Mouse (Mus musculus): ENCODE measurements around the gene Ier5. TPM values are rescaled to one million over a fixed set of nuclear protein-coding genes. Genes with fewer than 3 reads are reported as not detected.

Gene Ier5
- polyA plus RNA-seq, 1 experiment = not detected

DNA sequence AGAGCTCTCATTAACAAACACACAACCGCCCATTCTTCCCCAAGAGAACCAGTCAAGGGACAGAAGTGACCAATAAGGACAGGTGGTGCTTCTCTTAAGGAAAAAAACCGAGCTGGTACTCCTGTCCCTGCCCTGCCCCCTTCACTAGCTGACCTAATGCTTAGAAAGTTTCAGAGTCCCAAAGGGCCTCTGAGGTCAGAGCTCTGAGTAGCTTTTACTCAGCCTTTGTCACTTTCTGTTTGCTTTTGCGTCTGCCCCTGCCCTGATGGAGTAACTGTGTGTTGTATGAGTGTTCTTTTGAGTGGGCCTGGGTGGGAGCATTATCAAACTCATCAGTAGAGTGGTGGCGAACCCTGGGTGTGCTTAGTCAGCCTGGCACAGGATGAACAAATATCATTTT is 9.0 kb upstream of the Ier5 start:
- Histone ChIP-seq H3K27ac (ENCODE audit: insufficient read depth, low read depth, low read length) (no peak overlapping the region), H3K4me1 (ENCODE audit: control insufficient read depth, insufficient read depth, low read length) (peaks cover 16% of the 10 kb centered on the region), H3K4me3 (ENCODE audit: insufficient read depth, low read depth, low read length) (no peak overlapping the region)
- TF ChIP-seq POLR2A (IDR thresholded peaks at IDR 0.05; ENCODE audit: insufficient read depth, low read depth, low read length) (no peak), CTCF (IDR thresholded peaks at IDR 0.05; ENCODE audit: insufficient read depth, low read depth, low read length) (no peak)
- 58% methylated on average over 4 of the region's 4 CpGs for WGBS

- Histone ChIP-seq H3K27ac (ENCODE audit: insufficient read depth, low read depth, low read length) (no peak overlapping the region), H3K4me3 (ENCODE audit: insufficient read depth, low read depth, low read length) (no peak overlapping the region), H3K4me1 (ENCODE audit: control insufficient read depth, insufficient read depth, low read length) (peaks cover 16% of the 10 kb centered on the region)
- 46% methylated on average over 5 of the region's 5 CpGs for whole genome bisulfite sequencing
- TF ChIP-seq CTCF (IDR thresholded peaks at IDR 0.05; ENCODE audit: insufficient read depth, low read depth, low read length) (no peak), POLR2A (IDR thresholded peaks at IDR 0.05; ENCODE audit: insufficient read depth, low read depth, low read length) (no peak)
Observed at GRCm38 (mm10) chr1:155107843-155108242, 8.4 kb upstream of the Ier5 start.

- H3K27ac ChIP-seq (ENCODE audit: insufficient read depth, low read depth, low read length) = no peak overlapping the region
- H3K4me3 ChIP-seq (ENCODE audit: insufficient read depth, low read depth, low read length) = no peak overlapping the region
- peaks cover 11% of the 10 kb centered on the region for H3K4me1 ChIP-seq (ENCODE audit: control insufficient read depth, insufficient read depth, low read length)
- no peak for TF ChIP-seq CTCF (IDR thresholded peaks at IDR 0.05; ENCODE audit: insufficient read depth, low read depth, low read length)
- no peak for TF ChIP-seq POLR2A (IDR thresholded peaks at IDR 0.05; ENCODE audit: insufficient read depth, low read depth, low read length)
- WGBS = 89% methylated on average over 1 of the region's 1 CpGs
Observed at GRCm38 (mm10) chr1:155106310-155106709, 6.9 kb upstream of the Ier5 start.

DNA sequence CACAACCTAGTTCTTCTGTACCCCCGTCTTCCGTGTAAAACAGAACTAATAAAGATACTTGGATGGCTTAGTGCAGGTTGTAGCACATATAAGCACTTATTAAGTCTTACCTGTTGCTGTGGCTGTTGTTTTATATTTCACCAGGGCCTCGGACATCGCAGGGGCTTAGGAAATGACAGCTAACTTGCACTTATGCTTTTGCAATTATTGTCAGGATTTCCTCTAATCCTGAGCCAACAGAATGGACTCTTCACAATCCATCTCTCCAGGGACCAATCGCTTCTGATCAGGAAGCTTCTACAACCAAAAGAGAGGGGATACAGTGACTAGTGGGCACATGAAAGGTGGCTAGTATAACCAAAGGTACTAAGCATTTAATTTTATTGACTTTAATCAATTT is 4.6 kb upstream of the Ier5 start:
- Histone ChIP-seq H3K4me3 (ENCODE audit: insufficient read depth, low read depth, low read length) (no peak overlapping the region), H3K4me1 (ENCODE audit: control insufficient read depth, insufficient read depth, low read length) (no peaks in the 10 kb centered on the region), H3K27ac (ENCODE audit: insufficient read depth, low read depth, low read length) (no peak overlapping the region)
- TF ChIP-seq CTCF (IDR thresholded peaks at IDR 0.05; ENCODE audit: insufficient read depth, low read depth, low read length) (no peak), POLR2A (IDR thresholded peaks at IDR 0.05; ENCODE audit: insufficient read depth, low read depth, low read length) (no peak)
- 91% methylated on average over 5 of the region's 5 CpGs for WGBS

GRCm38 (mm10) chr1:155102631-155103030 is 3.2 kb upstream of the Ier5 start:
- TF ChIP-seq CTCF (IDR thresholded peaks at IDR 0.05; ENCODE audit: insufficient read depth, low read depth, low read length) (no peak), POLR2A (IDR thresholded peaks at IDR 0.05; ENCODE audit: insufficient read depth, low read depth, low read length) (no peak)
- WGBS = 82% methylated on average over 4 of the region's 4 CpGs

DNA sequence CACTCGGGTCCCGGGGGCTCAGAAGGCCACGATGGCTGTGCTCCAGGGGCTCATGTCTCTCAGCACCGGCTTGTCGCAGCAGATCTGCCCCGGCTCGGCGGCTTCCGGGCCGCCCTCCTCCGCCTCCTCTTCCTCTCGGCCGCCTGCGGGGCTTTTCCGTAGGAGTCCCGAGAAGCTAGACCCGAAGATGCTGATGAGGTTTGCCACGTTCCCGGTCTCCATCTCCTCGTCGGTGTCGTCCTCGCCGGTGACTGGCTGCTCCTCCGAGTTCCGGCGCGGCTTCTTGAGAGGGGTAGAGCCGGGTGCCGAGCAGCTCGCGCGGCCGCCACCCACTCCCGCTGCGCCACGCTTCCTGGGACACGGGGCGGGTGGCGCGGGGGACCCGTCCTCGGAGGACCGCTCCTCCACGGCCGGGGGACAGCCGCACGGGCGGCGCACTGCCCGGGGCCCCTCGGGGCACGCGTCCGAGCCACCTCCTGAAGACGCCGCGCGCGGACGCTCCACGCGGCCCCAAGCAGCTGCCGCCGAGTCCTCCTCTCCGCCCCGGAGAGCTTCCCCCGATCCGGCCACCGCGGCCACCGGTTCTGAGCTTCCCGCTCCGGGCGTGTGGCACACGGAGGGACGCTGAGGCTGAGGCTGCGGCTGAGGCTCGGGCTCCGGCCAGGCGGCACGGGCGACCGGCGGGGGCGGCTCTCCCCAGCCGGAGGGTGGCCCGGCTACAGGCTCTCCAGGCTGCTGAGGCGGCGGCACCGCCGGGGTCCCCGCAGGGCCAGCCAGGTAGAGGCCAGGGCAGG is 753 bp downstream of the Ier5 start:
- no peak for TF ChIP-seq POLR2A (IDR thresholded peaks at IDR 0.05; ENCODE audit: insufficient read depth, low read depth, low read length)
- TF ChIP-seq CTCF (IDR thresholded peaks at IDR 0.05; ENCODE audit: insufficient read depth, low read depth, low read length) = no peak
- Histone ChIP-seq H3K4me3 (ENCODE audit: insufficient read depth, low read depth, low read length) (peak overlapping the region; percentile 82), H3K27ac (ENCODE audit: insufficient read depth, low read depth, low read length) (peak overlapping the region; percentile 86), H3K4me1 (ENCODE audit: control insufficient read depth, insufficient read depth, low read length) (peaks cover 4% of the 10 kb centered on the region)
- under 1% methylated on average over 93 of the region's 93 CpGs for WGBS

More at GRCm38 (mm10) chr1:155102631-155103030, 3.2 kb upstream of the Ier5 start:
- Histone ChIP-seq H3K27ac (ENCODE audit: insufficient read depth, low read depth, low read length) (no peak overlapping the region), H3K4me3 (ENCODE audit: insufficient read depth, low read depth, low read length) (no peak overlapping the region), H3K4me1 (ENCODE audit: control insufficient read depth, insufficient read depth, low read length) (no peaks in the 10 kb centered on the region)

DNA sequence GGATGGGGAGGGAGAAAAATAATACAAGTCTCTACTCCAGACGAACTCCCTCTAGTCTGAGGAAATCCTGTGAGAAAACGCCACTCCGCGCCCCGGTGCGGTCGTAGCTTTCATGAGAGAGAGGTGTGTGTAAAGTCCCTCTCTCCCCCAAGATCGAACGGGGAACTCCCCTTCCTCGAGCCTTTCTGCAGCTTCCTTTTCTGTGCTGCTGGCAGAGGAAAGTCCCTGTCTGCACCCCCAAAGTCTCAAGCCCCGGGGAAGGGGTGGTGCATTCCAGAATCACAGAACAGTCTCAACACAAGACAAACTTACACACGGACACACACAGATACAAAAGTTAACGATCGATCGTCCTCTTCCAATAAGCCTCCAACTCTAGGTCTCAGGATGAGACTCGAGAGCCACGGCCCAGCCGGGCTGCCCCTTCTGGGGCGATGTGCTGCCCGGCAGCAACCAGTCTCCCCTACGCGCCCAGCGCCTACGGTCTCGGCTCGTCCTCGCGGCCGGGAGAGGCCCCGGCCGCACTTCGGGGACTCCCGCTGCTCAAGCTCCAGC is 1.4 kb downstream of the Ier5 start:
- TF ChIP-seq POLR2A (IDR thresholded peaks at IDR 0.05; ENCODE audit: insufficient read depth, low read depth, low read length) (no peak), CTCF (IDR thresholded peaks at IDR 0.05; ENCODE audit: insufficient read depth, low read depth, low read length) (no peak)
- WGBS = under 1% methylated on average over 33 of the region's 33 CpGs
- peaks cover 10% of the 10 kb centered on the region for H3K4me1 ChIP-seq (ENCODE audit: control insufficient read depth, insufficient read depth, low read length)
- H3K4me3 ChIP-seq (ENCODE audit: insufficient read depth, low read depth, low read length) = peak overlapping the region; percentile 82
- peak overlapping the region; percentile 86 for H3K27ac ChIP-seq (ENCODE audit: insufficient read depth, low read depth, low read length)

DNA sequence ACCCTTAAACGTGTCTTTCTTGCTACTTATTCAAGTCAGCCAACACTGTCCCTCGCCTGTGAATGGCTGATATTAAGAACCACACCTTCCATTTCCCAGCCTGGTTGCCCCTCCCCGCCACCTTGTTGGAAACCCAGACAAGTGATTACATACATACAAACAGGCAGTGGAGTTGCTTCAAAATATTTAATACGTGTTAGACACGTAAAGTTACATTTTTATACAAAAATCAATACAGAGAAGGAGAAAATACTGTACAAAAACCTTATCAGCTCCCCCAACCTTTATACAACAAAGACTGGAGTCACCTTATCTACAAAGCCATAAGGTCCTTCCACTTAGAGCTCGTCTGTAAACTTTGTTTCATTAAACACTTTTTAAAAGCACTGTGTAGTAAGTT is 2.1 kb downstream of the Ier5 start:
- TF ChIP-seq POLR2A (IDR thresholded peaks at IDR 0.05; ENCODE audit: insufficient read depth, low read depth, low read length) (no peak), CTCF (IDR thresholded peaks at IDR 0.05; ENCODE audit: insufficient read depth, low read depth, low read length) (no peak)
- H3K27ac ChIP-seq (ENCODE audit: insufficient read depth, low read depth, low read length) = peak overlapping the region; percentile 44; the same call in 1 of the 2 replicates
- peak overlapping the region; percentile 37 for H3K4me3 ChIP-seq (ENCODE audit: insufficient read depth, low read depth, low read length)
- WGBS = 17% methylated on average over 6 of the region's 6 CpGs
- peaks cover 14% of the 10 kb centered on the region for H3K4me1 ChIP-seq (ENCODE audit: control insufficient read depth, insufficient read depth, low read length)

GRCm38 (mm10) chr1:155096620-155097261 is 2.7 kb downstream of the Ier5 start:
- 61% methylated on average over 4 of the region's 4 CpGs for WGBS
- Histone ChIP-seq H3K4me1 (ENCODE audit: control insufficient read depth, insufficient read depth, low read length) (peaks cover 20% of the 10 kb centered on the region), H3K4me3 (ENCODE audit: insufficient read depth, low read depth, low read length) (no peak overlapping the region), H3K27ac (ENCODE audit: insufficient read depth, low read depth, low read length) (no peak overlapping the region)
- TF ChIP-seq CTCF (IDR thresholded peaks at IDR 0.05; ENCODE audit: insufficient read depth, low read depth, low read length) (no peak), POLR2A (IDR thresholded peaks at IDR 0.05; ENCODE audit: insufficient read depth, low read depth, low read length) (no peak)
